Mouse (Mus musculus) CH12.LX (cell line): ENCODE measurements at regions not wholly inside any gene's neighbourhood (a gene's known extent, or its start where the extent isn't known, plus 50 kb on each side); places are given as distances from the start of the nearest gene placed in this dataset.

ENCODE experiments used
- DNase-seq: peaks from one replicate; pipeline ENCODE4 v3.0.0-alpha.2; 2013; ENCODE audit errors: extremely low read depth
- H3K27ac ChIP-seq: 2 replicates; pipeline ENCODE4 v1.5.1; 2012; ENCODE audit warnings: low read depth, mild to moderate bottlenecking, control low read depth, moderate library complexity; ENCODE audit not compliant: insufficient read depth
- H3K27me3 ChIP-seq: replicated peaks from 2 replicates; pipeline ENCODE3; 2012; ENCODE audit warnings: inconsistent platforms
- H3K36me3 ChIP-seq, 2 experiments: replicated peaks in 1 of 2; 2 replicates each; pipeline versions ENCODE3 to v1.6.1; 2012; ENCODE audit warnings: inconsistent platforms in 1 of 2, low read length in 1 of 2, mild to moderate bottlenecking in 1 of 2, mixed read lengths in 1 of 2, moderate library complexity in 1 of 2; ENCODE audit not compliant: control insufficient read depth in 1 of 2, insufficient read depth in 1 of 2
- H3K4me1 ChIP-seq, 2 experiments: 2 replicates each; pipeline ENCODE4 v1.6.1; 2012; ENCODE audit warnings: inconsistent platforms in 1 of 2, moderate library complexity in 1 of 2; ENCODE audit not compliant: insufficient read depth in 2 of 2, control insufficient read depth in 1 of 2
- H3K4me2 ChIP-seq: 2 replicates; pipeline ENCODE4 v1.6.1; 2012; ENCODE audit warnings: low read depth, mild to moderate bottlenecking, control low read depth; ENCODE audit not compliant: poor library complexity, insufficient read depth, severe bottlenecking
- H3K4me3 ChIP-seq, 3 experiments: fragments of 150-350 bp in 1 of 3; sonication (generic) in 1 of 3; replicated peaks in 1 of 3; 2 replicates each; pipeline versions ENCODE3 to v1.5.1; 2011 to 2012; ENCODE audit warnings: low read depth in 2 of 3, low read length in 2 of 3, mild to moderate bottlenecking in 2 of 3, moderate library complexity in 2 of 3, control low read depth in 1 of 3, improper control_type of control experiment in 1 of 3, inconsistent platforms in 1 of 3, mixed read lengths in 1 of 3; ENCODE audit not compliant: poor library complexity in 1 of 3
- H3K79me2 ChIP-seq: replicated peaks from 2 replicates; pipeline ENCODE4 v1.6.1; 2012; ENCODE audit warnings: mild to moderate bottlenecking, moderate library complexity; ENCODE audit not compliant: control insufficient read depth, poor library complexity, insufficient read depth, severe bottlenecking; ENCODE audit errors: extremely low read depth
- H3K9ac ChIP-seq: 2 replicates; pipeline ENCODE4 v1.6.1; 2012; ENCODE audit warnings: low read depth, mild to moderate bottlenecking, control low read depth, moderate library complexity; ENCODE audit not compliant: insufficient read depth
- H3K9me3 ChIP-seq: replicated peaks from 2 replicates; pipeline ENCODE3; 2012; ENCODE audit warnings: low read length, inconsistent platforms, mixed read lengths
- BHLHE40 ChIP-seq: IDR thresholded peaks from 2 replicates; pipeline ENCODE4 v1.6.1; 2011; ENCODE audit warnings: mild to moderate bottlenecking, low read depth, low read length, improper control_type of control experiment
- CHD1 ChIP-seq: IDR thresholded peaks from 2 replicates; pipeline ENCODE4 v1.6.1; 2012; ENCODE audit warnings: low read depth, low read length, improper control_type of control experiment, inconsistent platforms
- CHD2 ChIP-seq: IDR thresholded peaks from 2 replicates; pipeline ENCODE4 v1.6.1; 2011; ENCODE audit warnings: low read length, improper control_type of control experiment
- EP300 ChIP-seq: IDR thresholded peaks from 2 replicates; pipeline ENCODE4 v1.6.1; 2011; ENCODE audit warnings: low read length, improper control_type of control experiment
- ETS1 ChIP-seq: conservative IDR thresholded peaks from 2 replicates; pipeline ENCODE4 v1.6.1; 2012; ENCODE audit warnings: low read depth, mild to moderate bottlenecking, inconsistent platforms, low read length, improper control_type of control experiment, moderate library complexity
- HCFC1 ChIP-seq: IDR thresholded peaks from 2 replicates; pipeline ENCODE4 v1.6.1; 2012; ENCODE audit warnings: low read depth, mild to moderate bottlenecking, inconsistent platforms, low read length, improper control_type of control experiment
- IRF4 ChIP-seq: IDR thresholded peaks from 2 replicates; pipeline ENCODE4 v1.6.1; 2014; ENCODE audit warnings: low read depth, mild to moderate bottlenecking, inconsistent platforms, low read length, improper control_type of control experiment
- JUN ChIP-seq: IDR thresholded peaks from 2 replicates; pipeline ENCODE4 v1.6.1; 2011; ENCODE audit warnings: low read depth, mild to moderate bottlenecking, low read length, improper control_type of control experiment, moderate library complexity; ENCODE audit not compliant: insufficient read depth
- MAFK ChIP-seq: IDR thresholded peaks from 2 replicates; pipeline ENCODE4 v1.6.1; 2011; ENCODE audit warnings: low read length, improper control_type of control experiment; ENCODE audit not compliant: insufficient replicate concordance
- MAX ChIP-seq: IDR thresholded peaks from 2 replicates; pipeline ENCODE4 v1.6.1; 2011; ENCODE audit warnings: low read length, improper control_type of control experiment
- MAZ ChIP-seq: IDR thresholded peaks from 2 replicates; pipeline ENCODE4 v1.6.1; 2012; ENCODE audit warnings: low read depth, mild to moderate bottlenecking, inconsistent platforms, low read length, improper control_type of control experiment, moderate library complexity
- PAX5 ChIP-seq: IDR thresholded peaks from 2 replicates; pipeline ENCODE4 v1.6.1; 2012; ENCODE audit warnings: low read length, inconsistent platforms, mixed read lengths
- POLR2A ChIP-seq: IDR thresholded peaks from 2 replicates; pipeline ENCODE4 v1.6.1; 2011; ENCODE audit warnings: low read depth, mild to moderate bottlenecking, improper control_type of control experiment, low read length
- POLR2AphosphoS2 ChIP-seq: IDR thresholded peaks from 2 replicates; pipeline ENCODE4 v1.6.1; 2011; ENCODE audit warnings: low read depth, low read length, improper control_type of control experiment
- RCOR1 ChIP-seq: conservative IDR thresholded peaks from 2 replicates; pipeline ENCODE4 v1.6.1; 2012; ENCODE audit warnings: low read depth, mild to moderate bottlenecking, inconsistent platforms, low read length, improper control_type of control experiment
- SMC3 ChIP-seq: IDR thresholded peaks from 2 replicates; pipeline ENCODE4 v1.6.1; 2011; ENCODE audit warnings: low read depth, low read length, improper control_type of control experiment
- TBP ChIP-seq: conservative IDR thresholded peaks from 2 replicates; pipeline ENCODE4 v1.6.1; 2011; ENCODE audit warnings: low read depth, low read length, improper control_type of control experiment
- TCF12 ChIP-seq: IDR thresholded peaks from 2 replicates; pipeline ENCODE4 v1.6.1; 2014; ENCODE audit warnings: low read depth, mild to moderate bottlenecking, inconsistent platforms, low read length, improper control_type of control experiment
- USF1 ChIP-seq: IDR thresholded peaks from 2 replicates; pipeline ENCODE4 v1.6.1; 2014; ENCODE audit warnings: low read depth, mild to moderate bottlenecking, inconsistent platforms, low read length, improper control_type of control experiment
- ZKSCAN1 ChIP-seq: IDR thresholded peaks from 2 replicates; pipeline ENCODE4 v1.6.1; 2012; ENCODE audit warnings: low read depth, inconsistent platforms, low read length, improper control_type of control experiment, borderline replicate concordance
- dilution Hi-C: fragments of 300-500 bp; cut with MboI; formaldehyde crosslinking; loops from 2 replicates; pipeline ENCODE4 v1.14.3; 2020; ENCODE audit warnings: low sequenced_read_pairs; ENCODE audit not compliant: extremely low pct_unique_long_range_greater_than_20kb, extremely low pct_ligation_motif_present
- in situ Hi-C: fragments of 300-500 bp; cut with MboI; formaldehyde crosslinking; loops from 3 replicates; pipeline ENCODE4 v1.14.3; 2019; ENCODE audit warnings: low sequenced_read_pairs, low pct_ligation_motif_present, low pct_unique_long_range_greater_than_20kb, mixed read lengths

DNA sequence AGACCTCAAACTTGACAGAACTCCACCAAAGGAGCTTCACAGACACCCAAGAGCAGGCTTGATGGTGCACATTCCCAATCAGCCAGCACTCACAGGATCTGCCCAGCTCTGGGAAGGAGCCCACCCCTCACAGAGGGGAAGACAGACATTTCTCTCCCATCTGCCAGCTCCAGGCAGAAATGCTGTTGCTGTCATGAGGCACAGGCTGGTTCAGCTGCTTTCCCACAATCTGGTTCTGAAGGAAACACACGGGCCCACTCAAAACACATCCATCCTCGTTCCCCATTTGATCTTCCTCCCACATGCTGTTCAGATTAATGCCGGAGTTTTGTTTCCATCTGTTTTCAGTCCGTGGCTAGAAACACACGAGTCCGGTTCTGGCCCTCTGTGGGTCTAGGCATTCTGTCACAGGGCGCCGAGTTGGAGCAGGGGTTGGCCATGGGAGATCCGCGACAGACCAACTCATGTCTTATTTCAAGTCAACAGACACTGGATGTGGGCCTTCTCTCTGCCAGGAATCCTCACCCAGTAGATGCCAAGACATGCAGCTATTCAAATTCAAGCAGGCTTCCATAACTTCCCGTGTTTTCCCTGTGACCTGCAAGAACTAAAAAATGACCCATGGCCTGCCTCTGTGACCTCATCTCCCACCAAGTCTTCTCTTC lies 89.9 kb upstream of the Tspan2 start:
- no peak for DNase-seq
- dilution Hi-C loops: no loop called here
- H3K79me2 ChIP-seq: no peaks in the 10 kb centered on the region
- in situ Hi-C loops: no loop called here
- no peak overlapping the region for H3K27ac ChIP-seq
- H3K9ac ChIP-seq: no peak overlapping the region
- H3K27me3 ChIP-seq: no peaks in the 10 kb centered on the region
- H3K9me3 ChIP-seq: no peaks in the 10 kb centered on the region
- no peaks in the 10 kb centered on the region for H3K4me1 ChIP-seq
- no peak overlapping the region for H3K4me2 ChIP-seq
- no peaks in the 10 kb centered on the region for H3K36me3 ChIP-seq
- no peak for TF ChIP-seq MAX
- no peak for TF ChIP-seq RCOR1
- no peak for TF ChIP-seq ETS1
- TF ChIP-seq HCFC1: no peak
- no peak for TF ChIP-seq TBP
- TF ChIP-seq POLR2AphosphoS2: no peak
- TF ChIP-seq CHD1: no peak
- no peak for TF ChIP-seq CHD2
- no peak for TF ChIP-seq JUN
- TF ChIP-seq TCF12: no peak
- no peak overlapping the region for H3K4me3 ChIP-seq

DNA sequence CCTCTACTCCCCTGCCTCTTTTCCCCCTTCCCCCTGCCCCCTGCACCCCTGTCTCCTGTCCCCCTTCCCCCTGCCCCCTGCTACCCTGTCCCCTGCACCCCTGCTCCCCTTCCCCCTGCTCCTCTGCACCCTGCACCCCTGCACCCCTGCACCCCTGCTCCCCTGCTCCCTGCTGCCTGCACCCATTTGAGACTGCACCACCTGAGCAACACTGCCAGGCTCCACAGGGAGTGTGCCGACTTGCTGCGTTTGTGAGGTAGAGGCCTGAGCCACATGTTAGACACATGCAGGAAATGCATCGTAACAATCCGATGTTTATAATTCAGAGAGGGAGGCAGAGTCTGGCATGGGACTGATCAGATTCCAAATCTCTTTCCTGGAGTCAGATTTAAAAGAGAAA lies 85.9 kb upstream of the Tspan2 start:
- no peaks in the 10 kb centered on the region for H3K79me2 ChIP-seq
- dilution Hi-C loops (no loop called here), in situ Hi-C loops (no loop called here)
- DNase-seq: no peak
- H3K27me3 ChIP-seq: no peaks in the 10 kb centered on the region
- H3K9me3 ChIP-seq: no peaks in the 10 kb centered on the region
- no peak overlapping the region for H3K4me2 ChIP-seq
- no peak overlapping the region for H3K27ac ChIP-seq
- no peak overlapping the region for H3K9ac ChIP-seq
- no peaks in the 10 kb centered on the region for H3K4me1 ChIP-seq
- no peak overlapping the region for H3K4me3 ChIP-seq
- TF ChIP-seq ZKSCAN1 (no peak), PAX5 (no peak)
- no peaks in the 10 kb centered on the region for H3K36me3 ChIP-seq

DNA sequence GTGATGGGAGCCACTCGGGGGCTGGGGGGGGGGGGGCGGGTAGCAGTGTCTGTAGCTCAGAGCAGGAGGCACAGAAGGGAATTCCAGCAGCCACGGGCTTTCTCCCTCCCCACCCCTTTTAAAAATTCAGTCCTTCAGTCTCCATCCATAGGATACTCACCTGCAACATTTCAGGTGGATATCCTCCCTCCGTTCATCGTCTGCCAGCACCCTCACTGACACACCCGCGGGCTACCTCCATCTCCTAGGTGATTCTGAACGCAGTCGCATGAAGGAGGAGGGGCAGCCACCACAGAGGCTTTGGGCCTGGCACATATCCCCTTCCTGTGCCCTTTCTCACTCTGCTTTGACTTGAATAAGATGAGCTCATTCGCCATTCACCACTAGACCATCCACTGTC lies 79.4 kb upstream of the Tspan2 start:
- no peak for TF ChIP-seq MAFK
- no peak for TF ChIP-seq MAZ
- no peak for TF ChIP-seq ZKSCAN1
- no peak for TF ChIP-seq IRF4
- no peak for TF ChIP-seq TBP
- no peak for TF ChIP-seq BHLHE40
- no peak for TF ChIP-seq USF1
- TF ChIP-seq POLR2A: no peak
- no peak for TF ChIP-seq EP300
- TF ChIP-seq SMC3: no peak
- Histone ChIP-seq H3K4me1 (peaks cover 7 to 19% of the 10 kb centered on the region in 2 experiments; a peak in 3 of 4 replicates), H3K4me3 (no peak overlapping the region), H3K9ac (no peak overlapping the region), H3K79me2 (no peaks in the 10 kb centered on the region), H3K9me3 (no peaks in the 10 kb centered on the region), H3K27ac (no peak overlapping the region), H3K36me3 (no peaks in the 10 kb centered on the region), H3K27me3 (no peaks in the 10 kb centered on the region), H3K4me2 (no peak overlapping the region)
- DNase-seq: no peak
- dilution Hi-C loops: no loop called here
- in situ Hi-C loops: no loop called here
